Mouse (Mus musculus): Measurements from ENCODE around the gene Defb48. TPM values are rescaled to one million over a fixed set of nuclear protein-coding genes. Genes with fewer than 3 reads are reported as not detected.

Gene Defb48
- total RNA-seq, 2 experiments from 2014 or later: not detected

DNA sequence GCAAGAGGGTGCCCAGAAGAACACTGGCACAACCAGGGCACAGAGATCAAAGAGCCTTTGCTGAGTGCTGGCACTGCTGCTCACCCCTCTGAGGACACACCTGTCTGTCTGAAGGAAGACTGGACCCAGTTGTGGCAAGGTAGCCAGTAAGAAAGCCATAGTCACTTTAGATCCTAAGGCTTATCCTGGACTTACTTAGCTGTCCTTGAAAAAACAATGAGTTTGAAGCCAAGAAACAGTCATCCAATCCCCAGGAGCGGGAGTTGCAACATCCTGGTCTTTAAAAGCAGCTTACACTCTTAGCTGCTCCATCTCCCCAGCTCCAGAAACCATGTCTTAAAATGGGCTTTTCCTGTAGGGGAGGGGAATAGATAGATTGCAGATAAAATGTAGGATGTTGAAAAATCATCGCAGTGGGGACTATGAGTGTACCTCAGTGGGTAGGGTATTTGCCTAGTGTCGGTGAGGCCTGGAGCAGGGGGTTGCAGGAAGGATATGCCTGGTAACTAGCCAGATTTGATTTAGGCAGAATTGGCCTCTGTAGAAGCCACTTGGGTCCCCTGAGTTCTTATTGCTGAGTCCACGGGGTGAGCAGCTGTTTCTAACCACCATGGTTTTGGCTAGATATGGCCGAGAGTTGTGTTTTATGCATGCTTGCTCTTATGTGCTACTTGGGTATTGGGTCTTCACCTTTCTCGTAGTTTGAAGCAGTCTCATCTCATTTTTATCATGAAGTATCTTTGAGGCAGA, 47.5 kb downstream of the Defb48 start:
- no peak for ATAC-seq (ENCODE audit: poor library complexity, severe bottlenecking)

DNA sequence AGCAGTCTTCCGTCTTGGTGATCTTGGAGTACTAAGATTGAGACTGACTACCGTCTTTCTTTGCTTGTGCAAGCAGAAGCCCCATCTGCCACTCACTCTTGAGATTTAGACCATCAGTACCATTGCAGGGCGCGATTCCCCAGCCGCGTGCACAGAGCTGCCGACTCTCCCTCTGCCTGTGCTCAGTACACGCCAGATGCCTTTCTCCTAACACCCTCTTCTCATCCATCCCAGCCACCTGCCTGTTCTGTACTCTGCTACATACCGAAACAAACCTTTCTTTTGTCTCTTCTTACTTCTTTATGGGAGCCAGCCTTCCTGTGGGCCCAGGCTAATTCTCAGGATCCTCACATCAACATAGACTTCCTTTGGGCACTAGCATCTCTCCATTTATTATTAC, 48.9 kb downstream of the Defb48 start:
- ATAC-seq (ENCODE audit: poor library complexity, severe bottlenecking): no peak

- no peak for ATAC-seq (ENCODE audit: poor library complexity, severe bottlenecking)
Observed at GRCm38 (mm10) chr14:62928101-62928541, 56.2 kb downstream of the Defb48 start.

Other genes starting within 250 kb of the Defb48 start
- 37.5 and 53.5 TPM in 2 replicates for gene Ints6, start 223.3 kb downstream of the Defb48 start, total RNA-seq (2015)
- 44.8 and 52.9 TPM in 2 replicates for gene Ints6, start 223.3 kb downstream of the Defb48 start, total RNA-seq (2017)
- gene Wdfy2, start 146.8 kb downstream of the Defb48 start, total RNA-seq (2015): 35.4 and 35.8 TPM in 2 replicates
- 45.7 and 51.7 TPM in 2 replicates for gene Wdfy2, start 146.8 kb downstream of the Defb48 start, total RNA-seq (2017)
- gene Defb47, start 13.6 kb upstream of the Defb48 start, total RNA-seq (2015): not detected in 2 replicates
- gene Defb47, start 13.6 kb upstream of the Defb48 start, total RNA-seq (2017): not detected in 2 replicates
- not detected in 2 replicates for gene Defb43, start 27.3 kb upstream of the Defb48 start, total RNA-seq (2015)
- not detected in 2 replicates for gene Defb43, start 27.3 kb upstream of the Defb48 start, total RNA-seq (2017)
- not detected in 2 replicates for gene Defb42, start 62.5 kb upstream of the Defb48 start, total RNA-seq (2015)
- gene Defb42, start 62.5 kb upstream of the Defb48 start, total RNA-seq (2017): not detected in 2 replicates
- gene Defb30, start 65.5 kb upstream of the Defb48 start, total RNA-seq (2015): not detected in 2 replicates
- gene Defb30, start 65.5 kb upstream of the Defb48 start, total RNA-seq (2017): not detected in 2 replicates

Measured in megakaryocyte, adult 5-6 weeks (primary cell).